Mouse (Mus musculus) T-helper 1 cell (primary cell): ENCODE data around the gene Oxa1l.
"Not testable (repeated sequence)": the region's sequence is repeated elsewhere in the genome, so short reads cannot be mapped to it uniquely, and the experiment has no call there.

ENCODE experiments used
- in situ Hi-C: fragments of 300-600 bp; cut with MboI, MseI; formaldehyde crosslinking; loops from one replicate; pipeline ENCODE4 v1.15.1; 2025; ENCODE audit warnings: high pct_unique_total_duplicates

Gene Oxa1l

DNA sequence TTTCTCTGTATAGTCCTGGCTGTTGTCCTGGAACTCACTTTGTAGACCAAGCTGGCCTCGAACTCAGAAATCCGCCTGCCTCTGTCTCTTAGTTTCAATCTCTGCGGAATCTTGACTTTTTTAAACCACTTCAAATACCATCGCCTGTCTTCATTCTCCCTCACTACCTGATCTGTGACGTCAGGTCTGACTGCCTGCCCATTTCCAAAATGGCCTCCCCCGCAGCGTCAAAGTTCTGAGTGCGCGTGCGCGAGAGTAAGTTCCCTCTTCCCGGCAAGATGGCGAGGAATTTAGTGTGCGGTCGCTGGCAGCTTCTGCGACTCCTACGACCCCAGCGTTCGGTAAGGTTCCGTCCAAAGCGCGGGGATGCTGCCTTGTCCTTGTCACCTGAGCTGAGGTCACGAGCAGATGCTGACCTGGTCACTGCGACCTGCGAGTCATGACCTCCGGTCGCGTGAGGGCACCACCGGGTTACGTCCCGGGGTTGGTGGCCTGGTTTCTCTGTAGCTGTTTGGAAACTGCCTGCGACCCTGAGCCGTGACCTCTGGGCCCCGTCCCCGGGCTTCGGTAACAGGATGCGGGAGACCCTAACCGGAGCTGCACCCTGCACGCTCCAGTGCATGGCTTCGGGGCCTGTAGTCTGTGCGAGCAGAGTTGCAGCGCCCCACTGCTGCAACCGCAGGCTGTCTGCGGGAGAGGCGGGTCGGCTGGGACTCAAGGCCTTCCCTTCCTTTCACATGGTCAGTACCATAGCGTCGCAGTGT, at the start of gene Oxa1l:
Gene Oxa1l, plus strand, starts transcription at position 258 of the 764 bp plus-strand sequence.
- in situ Hi-C loops: loop anchor here (10.0 kb wide), 1 partner anchor 816 kb away; no protein-coding TSS in a partner anchor

DNA sequence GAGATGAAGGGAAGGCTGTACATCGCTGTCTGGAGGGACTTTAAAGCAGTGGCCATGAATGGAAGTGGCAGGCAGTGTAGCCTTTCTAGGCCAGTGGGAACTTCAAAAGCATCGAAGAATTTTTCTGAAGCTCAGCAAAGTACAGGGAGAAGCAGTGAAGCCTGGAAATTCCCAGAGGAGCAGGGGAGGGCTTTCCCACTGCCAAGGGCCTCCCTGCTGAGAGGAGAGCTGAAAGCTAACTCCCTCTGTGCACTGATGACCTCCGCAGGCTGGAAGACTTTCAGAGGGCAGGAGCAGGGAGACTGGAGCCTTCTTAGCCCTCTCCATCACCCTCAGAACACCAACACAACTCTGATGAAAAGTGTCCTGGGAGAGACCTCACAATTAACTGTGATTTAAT, 48.9 kb upstream of the Oxa1l start:
- in situ Hi-C loops: no loop called here

DNA sequence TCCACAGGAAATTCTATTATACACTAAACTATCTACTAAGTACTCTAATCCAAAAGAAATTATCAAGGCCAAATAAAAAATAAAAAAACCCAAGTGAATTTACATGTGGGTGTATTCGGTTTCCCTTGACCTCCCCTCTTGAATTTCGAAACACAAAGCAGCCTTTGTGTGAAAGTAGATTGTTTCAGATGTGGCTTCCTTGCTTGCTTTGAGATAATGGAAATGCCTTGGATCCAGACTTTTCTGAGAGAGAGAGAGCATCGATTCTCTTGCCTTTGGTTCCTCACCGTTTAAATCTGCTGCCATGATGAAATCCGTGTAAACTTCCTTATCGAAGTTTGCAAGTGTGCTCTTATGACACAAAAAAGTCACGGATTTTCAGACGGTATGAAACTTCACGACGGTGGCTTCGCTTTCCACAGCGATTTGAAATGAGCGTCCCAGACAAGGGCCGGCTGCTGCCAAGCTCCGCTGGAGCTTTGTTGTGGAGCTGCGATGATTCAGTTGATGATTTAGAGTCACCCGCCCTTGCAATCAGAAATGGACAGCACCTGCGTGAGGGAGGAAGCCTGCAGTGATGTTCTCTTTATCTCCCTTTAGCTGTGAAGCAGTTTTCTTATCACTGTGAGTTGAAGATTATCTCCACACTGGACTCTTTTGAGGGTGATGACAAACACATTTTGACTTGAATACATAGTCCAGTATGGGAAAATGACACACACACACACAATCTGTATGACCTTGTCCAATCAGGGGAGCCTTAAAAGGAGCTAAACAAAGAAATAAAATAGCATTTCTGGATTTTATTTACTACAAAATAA, 38.9 kb upstream of the Oxa1l start:
- in situ Hi-C loops: loop anchor here (5.0 kb wide), 1 partner anchor 74 kb away; no protein-coding TSS in a partner anchor

DNA sequence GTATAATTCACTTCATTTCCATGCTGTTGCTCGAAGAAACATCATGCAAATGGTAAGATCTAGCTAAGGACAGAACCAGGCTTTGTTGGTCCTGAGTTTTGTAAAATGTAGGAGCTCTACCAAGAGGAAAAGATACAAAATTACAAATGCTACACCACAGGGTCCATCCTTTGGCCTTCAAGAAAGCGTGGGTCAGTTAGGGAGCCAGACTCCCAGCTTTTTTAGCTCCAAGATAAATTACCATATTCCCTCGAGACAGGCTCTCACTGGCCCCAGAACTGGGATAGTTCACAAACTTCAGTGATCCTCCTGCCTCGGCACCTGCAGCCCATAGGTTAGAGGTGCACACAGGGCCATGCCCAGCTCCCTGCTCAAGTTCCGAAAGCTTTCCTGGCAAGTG, 36.1 kb upstream of the Oxa1l start:
- in situ Hi-C loops: loop anchor here (5.0 kb wide), 1 partner anchor 77 kb away; no protein-coding TSS in a partner anchor

DNA sequence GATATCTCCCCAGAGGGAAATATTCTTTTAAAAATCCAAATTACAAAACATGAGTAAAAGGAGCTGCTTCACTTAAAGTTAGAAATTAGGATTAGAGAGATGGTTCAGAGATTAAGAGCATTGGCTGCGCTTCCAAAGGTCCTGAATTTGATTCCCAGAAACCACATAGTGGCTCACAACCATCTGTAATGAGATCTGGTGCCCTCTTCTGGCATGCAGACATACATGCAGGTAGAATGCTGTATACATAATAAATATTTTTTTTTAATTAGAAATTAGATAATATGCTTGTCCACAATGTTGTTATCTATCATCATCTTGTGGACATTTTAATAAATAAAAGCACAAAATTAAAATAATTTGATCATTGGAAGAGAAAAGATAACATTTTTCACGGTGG, 32.1 kb upstream of the Oxa1l start:
- in situ Hi-C loops: no loop called here

DNA sequence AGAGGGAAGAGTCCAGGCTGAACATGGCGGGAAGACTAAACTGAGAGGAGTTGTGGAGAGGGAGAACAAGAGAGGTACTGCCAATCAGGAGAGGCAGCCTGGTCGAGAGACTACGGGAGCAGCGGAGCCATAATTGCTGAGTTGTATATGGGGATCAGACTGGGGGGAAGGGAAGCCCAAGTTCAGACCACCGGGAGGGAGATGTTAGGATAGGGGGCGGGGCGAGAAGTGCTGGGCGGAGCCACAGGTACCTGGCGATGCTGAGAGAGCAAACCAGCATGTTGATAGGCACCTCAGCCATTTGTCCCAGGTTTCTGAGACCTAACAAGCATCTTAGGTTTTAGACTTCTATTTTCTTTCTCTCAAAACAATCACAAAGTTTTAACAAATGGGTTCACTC, 31.4 kb upstream of the Oxa1l start:
- in situ Hi-C loops: no loop called here

DNA sequence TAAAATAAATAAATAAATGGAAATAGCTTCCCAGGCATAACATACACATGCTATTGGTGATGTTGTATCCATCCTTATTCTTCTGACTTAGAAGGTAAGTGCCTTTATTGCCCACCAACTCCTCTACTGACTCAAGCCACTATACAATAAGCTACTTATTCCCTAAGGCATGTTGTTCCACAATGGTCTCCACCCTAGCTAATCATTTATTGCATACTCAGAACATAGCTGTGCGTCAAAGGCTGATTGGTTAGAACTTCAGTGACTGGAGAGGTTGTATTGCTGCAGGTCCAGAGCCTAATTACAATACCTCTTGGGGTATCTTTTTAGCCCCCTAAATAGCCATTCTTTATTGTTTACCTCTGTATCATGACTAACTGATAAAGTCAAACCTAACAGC, 29.5 kb upstream of the Oxa1l start:
- in situ Hi-C loops: no loop called here

DNA sequence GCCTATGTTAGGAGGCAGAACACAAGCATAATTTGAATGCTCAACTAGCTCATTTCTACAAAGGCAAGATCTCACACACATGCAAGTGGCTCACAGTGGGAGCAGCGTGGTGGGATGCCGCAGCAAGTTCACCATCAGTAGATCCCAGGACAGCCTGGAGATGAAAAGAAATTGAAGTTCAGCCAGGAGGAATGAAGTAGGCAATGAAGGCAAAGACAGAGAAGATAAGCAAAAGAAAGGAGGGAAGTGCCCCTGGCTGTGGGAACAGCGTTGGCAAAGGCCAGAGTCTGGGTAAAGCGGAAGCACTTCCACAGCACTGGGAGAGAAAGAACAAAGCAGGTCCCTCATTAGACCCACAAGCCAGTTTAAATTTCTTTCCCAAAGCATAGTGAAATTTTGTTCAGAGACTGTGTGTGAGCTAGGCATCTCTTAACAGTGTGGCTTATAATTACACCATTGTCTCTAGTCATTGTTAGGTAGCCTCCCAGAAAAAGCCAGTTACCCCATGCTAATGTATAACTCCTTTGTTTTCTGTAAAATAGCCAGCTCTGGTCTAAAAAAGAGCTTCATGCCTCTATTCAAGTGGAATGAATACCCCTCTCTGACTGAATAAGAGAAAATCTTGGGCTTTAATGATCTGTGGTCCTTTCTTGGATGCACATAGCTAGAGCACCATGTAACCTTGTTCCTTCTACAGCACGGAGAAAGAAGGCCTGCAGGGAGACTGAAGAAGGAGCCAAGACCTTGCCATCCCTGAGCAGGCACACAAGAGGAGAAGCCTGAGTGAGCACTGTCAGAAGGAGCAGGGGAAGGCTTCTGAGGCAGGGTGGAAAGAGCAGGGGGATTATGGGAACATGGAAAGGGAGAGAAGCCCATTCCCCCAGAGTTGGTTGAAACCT, 28.2 kb upstream of the Oxa1l start:
- in situ Hi-C loops: no loop called here

DNA sequence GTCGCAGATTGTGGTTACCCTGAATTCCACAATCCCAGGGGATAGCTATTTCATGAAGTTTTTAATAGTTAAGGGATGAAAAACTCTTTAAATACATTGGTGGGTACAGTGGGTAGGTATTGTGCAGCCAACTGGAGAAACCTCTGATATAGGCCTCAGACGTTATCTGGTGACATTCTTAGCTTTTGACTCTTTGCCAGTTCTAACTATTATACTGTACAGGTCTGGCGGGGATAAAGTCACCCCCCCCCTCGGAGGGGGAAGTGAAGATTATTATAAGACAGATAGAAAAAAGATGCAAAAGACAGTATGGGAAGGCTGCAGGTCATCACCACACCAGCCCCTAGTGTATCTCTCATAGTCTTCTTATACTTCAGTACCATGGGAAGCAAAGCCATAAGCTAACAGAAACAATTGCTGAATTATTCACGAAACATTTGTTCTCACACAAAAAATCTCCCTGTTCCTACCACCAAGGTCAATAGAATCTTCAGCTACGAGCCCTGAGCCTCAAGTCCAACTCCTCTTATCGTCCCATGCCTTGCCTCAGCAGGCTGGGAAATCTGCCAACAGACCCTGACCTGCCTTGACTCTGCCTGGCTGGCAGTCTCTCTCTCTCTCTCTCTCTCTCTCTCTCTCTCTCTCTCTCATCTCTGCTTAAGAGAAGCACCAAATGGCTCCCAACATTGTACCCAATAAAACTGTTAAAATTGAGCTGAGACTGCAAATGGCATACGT, 27.0 kb upstream of the Oxa1l start:
- in situ Hi-C loops: no loop called here

DNA sequence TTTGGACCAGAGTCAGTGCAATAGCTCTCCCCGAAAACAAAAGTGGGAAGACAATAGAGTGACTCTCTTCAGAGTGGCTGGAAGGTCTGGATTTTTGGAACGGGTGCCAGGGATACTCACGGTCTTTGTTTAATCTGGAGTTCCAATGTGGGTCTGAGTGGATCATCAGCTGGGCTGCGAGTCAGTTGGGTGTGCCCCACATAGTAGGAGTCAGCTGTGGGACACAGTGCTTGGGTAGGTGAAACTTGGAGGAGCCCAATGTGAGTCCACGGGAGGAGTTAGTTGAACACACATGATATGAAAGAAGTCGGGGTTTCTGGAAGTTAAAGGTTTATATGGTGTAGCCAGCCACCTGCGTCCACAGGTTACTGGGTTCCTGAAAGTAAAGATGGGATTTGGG, 19.8 kb upstream of the Oxa1l start:
- in situ Hi-C loops: no loop called here

DNA sequence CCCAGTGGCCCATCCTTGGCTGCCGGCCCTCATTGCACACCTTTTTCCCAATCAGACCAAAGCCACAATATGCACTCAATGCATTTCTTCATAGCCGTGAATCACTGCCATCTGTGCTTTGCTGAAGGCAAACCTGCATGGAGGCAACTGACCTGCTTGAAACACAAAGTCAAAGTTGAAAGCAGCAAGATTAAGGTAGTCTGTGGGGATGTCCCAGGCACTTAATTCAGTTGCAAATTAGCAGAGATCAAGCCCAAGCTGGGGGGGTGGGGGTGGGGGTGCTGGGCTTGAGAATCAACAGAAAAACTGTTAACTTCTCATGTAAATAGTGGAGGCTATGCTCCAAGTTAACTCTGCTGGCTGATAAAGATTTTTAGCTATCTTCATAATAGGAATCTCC, 18.8 kb upstream of the Oxa1l start:
- in situ Hi-C loops: not testable (repeated sequence)

DNA sequence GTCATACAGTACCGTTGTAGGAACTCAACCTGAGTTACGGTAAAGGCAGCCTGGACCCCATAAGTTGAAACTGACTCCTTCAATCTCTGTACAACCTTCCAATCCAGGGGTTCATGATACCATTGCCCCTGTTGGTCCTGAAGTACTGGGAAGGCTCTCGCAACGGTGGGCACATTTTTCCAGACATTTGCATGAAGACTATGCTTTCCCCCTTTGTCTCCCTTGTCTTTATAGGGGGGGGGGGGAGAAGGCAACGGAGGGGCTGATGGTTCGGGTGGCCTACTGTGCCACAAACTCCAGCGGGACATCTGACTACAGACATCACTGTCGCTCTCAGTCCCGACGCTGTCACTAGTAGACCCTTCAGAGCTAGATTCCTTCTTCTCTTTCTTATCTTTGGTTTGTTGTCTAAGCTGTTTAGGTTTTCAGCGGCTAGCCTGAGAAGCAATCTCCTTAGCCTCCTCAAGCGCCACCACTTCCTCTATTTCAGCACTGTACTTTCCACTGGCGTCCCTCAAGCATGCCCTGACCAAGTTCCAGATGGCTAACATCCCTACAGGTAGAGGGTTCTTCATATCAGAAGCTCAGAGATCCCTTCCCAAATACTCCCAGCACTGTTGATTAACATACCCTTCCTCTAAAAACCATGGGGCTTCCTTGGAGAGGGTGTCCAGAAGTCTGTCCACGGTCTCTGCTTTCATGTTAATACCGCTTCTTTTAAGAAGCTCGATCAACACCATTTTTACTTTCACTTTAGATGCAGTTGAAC, 9.7 kb upstream of the Oxa1l start:
- in situ Hi-C loops: not testable (repeated sequence)

DNA sequence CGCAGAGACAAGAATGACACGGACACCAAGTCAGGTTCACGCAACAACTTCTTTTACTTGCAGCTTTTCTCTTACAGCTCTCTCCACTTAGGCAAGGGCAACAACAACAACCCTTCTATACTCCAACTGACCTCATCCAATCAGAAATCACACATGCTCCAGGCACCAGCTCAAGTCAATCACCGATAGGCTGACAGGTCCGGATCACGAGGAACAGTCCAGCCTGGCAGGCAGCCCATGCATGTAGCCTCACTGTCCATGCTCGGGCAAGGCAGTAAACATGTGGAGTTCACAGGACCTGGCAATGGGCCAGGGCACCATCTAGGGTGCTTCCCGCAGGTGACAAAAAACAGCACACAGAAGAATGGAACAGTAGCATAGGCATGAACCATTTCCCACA, 8.3 kb upstream of the Oxa1l start:
- in situ Hi-C loops: no loop called here

DNA sequence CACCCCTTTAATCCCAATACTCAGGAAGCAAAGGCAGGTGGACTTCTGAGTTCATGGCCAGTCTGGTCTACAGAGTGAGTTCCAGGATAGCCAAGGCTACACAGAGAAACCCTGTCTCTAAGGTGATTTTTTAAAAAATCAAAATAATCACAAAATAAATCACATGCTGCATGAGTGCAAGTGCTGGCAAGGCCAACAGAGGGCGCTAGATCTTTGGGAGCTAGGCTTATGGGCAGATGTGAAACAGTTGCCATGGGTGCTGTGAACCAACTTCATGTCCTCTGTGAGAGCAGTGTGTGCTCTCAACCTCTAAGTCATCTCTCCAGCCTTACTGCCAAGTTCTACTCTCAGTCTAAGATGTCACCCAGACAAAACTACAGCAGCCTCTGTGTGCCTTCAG, 6.2 kb upstream of the Oxa1l start:
- in situ Hi-C loops: no loop called here

DNA sequence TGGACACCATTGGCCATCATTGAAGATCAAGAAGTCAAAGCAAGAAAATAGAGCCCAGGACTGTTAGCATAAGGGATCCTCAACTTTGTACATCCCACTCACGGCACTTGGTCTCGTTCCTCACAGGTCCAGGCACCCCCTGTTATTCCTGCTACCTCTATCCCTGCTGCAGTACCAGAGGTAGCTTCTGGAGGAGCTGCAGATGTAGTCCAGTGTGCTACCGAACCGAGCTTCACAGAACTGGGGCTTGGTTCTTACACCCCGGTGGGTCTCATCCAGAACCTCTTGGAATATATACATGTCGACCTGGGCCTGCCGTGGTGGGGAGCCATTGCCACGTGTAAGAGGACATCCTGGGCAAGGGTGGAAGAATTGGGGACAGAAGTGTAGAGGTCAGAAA, 2.5 kb downstream of the Oxa1l start:
- in situ Hi-C loops: loop anchor here (10.0 kb wide), 1 partner anchor 818 kb away; no protein-coding TSS in a partner anchor

DNA sequence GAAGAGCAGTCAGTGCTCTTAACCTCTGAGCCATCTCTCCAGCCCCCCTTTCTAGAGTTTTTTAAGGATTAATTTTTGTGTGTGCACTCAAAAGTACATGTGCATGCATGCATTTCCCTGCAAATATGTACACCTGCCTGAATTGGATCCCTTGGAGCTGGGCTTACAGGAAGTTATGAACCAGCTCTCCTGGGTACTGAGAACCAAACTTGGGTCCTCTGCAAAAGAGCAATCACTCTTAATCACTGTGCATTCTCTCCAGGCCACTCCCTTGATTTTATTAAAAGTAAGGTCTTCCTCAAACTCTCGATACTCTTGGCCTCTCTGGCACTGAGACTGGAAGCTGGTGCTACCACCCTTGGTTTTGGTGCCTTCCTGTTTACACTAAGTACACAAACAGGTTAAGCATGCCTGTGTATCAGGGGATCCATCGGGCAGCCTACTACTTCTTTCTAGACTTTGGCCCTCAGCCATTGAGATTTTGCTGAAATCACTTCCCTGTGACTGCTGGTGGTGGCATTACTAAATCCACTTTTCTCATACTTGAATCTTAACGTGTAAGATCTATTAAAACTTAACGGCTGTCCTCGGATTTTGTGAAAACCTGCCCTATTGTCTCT, 4.5 kb downstream of the Oxa1l start:
- in situ Hi-C loops: loop anchor here (10.0 kb wide), 1 partner anchor 820 kb away; no protein-coding TSS in a partner anchor

DNA sequence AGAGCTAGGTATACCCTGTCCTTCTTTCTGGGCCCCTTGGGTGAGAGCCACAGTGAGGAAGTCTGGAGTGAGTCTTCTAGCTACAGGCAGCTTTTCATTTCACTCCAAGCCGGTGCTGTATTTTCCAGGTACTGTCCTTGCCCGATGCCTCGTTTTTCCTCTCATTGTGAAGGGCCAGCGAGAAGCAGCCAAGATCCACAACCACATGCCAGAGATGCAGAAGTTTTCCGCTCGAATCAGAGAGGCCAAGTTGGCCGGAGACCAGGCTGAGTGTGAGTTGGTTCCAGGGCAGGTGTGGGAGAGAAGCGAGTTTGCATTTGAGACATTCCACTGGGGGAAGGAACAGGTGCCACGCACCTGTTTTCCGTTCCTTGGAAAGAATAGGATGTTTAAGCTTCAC, 5.9 kb downstream of the Oxa1l start:
- in situ Hi-C loops: loop anchor here (10.0 kb wide), 1 partner anchor 822 kb away; no protein-coding TSS in a partner anchor

DNA sequence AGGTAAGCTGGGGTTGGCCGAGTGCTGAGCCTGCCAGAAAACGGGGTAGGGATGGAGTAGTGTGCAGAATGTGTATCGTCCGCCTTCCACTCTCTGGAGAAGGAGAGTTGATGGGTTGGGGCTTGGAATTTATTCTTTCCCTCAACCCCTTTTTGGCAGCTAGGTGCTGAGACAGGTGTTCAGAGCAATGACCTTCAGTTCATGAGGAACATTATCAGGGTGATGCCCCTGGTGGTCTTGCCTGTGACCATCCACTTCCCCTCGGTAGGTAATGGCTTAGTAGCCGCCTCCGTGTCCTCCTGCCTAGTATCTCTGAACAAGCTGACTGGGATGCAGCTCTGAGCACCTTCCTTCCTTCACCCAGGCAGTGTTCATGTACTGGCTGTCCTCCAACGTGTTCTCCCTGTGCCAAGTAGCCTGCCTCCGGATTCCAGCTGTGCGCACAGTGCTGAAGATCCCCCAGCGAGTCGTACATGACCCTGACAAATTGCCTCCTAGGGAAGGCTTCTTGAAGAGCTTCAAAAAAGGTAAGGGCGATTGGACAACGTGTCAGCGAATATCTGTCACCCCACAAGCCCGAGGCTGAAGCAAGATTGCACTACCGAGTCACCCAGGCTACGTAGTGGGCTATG, 6.9 kb downstream of the Oxa1l start:
- in situ Hi-C loops: loop anchor here (10.0 kb wide), 1 partner anchor 823 kb away; no protein-coding TSS in a partner anchor

DNA sequence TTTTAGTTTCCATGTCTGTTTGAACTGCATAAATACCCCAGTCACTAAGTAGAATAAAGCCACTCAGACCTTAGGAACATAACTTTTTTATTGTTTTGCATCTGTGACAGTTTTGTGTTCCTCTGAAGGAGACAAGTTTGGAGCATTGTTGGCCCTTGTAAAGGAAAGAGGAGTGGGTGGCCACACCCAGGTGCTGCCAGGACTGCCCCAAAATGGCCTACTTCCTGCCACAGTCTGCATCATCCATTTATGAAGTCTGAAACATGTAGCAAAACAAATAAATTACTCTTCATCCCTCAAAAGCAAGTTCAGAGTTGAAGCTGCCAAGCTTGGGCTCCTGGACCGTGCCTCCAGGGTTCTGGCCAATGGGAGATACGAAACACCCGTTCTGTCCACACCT, 8.7 kb downstream of the Oxa1l start:
- in situ Hi-C loops: loop anchor here (10.0 kb wide), 1 partner anchor 825 kb away; no protein-coding TSS in a partner anchor
